Comparison of ENCODE assay signal across 20 mouse cellular contexts in the genomic region with DNA sequence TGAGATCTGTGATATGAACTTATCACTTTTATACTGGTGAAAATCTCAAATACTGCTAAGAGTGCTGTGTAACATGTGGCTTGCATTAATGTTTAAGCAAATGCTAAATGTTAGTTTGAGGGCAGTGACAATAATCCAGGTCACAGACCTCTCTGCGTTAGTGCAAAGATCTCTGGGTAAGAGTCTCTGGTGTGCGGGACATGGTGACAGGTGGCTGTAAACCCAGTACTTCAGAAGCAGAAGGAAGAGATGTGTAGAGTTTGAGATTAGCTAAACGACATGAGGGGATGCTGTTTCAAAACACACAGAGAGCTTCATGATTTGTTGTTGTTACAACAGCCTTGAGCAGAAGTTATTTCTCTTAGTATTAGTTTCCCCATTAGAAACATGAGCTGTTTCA.
"Had no signal": no experiment of that assay in that cellular context is flagged by ENCODE, and none has a peak within 500 bp of the region (broad histone marks: within the 10 kb centered on the region; RNA-seq: fewer than 3 reads in every experiment).

No protein-coding gene starts in this region.

- H3K9me3 ChIP-seq: lung, embryonic 15.5 days; megakaryocyte, embryonic 14.5 days; midbrain, embryonic 13.5 days; midbrain, embryonic 15.5 days; neural tube, embryonic 13.5 days; neural tube, embryonic 15.5 days had no signal

- DNase-seq: liver, postnatal 0 days; lung, adult 2 months; lung, postnatal 14 days; lung, postnatal 36 days; retina, postnatal 1 day; right cerebral cortex, adult 18-20 months; right cerebral cortex, postnatal 25 days; right cerebral cortex, postnatal 4 days; spleen, adult 18-20 months; thymus, adult 18-20 months; thymus, postnatal 14 days; thymus, postnatal 4 days had no signal

- H3K27ac ChIP-seq: lung, embryonic 15.5 days; macrophage; midbrain, embryonic 13.5 days; midbrain, embryonic 15.5 days; neural tube, embryonic 13.5 days; neural tube, embryonic 15.5 days had no signal

- H3K36me3 ChIP-seq: lung, embryonic 15.5 days; midbrain, embryonic 13.5 days; midbrain, embryonic 15.5 days; neural tube, embryonic 13.5 days; neural tube, embryonic 15.5 days had no signal

- H3K4me1 ChIP-seq: lung, embryonic 15.5 days; megakaryocyte, embryonic 14.5 days; midbrain, embryonic 13.5 days; midbrain, embryonic 15.5 days; neural tube, embryonic 15.5 days had no signal

- H3K4me3 ChIP-seq: lung, embryonic 15.5 days; megakaryocyte, embryonic 14.5 days; midbrain, embryonic 13.5 days; midbrain, embryonic 15.5 days; myocyte; neural tube, embryonic 13.5 days; neural tube, embryonic 15.5 days had no signal

- H3K27me3 ChIP-seq: lung, embryonic 15.5 days; megakaryocyte, embryonic 14.5 days; midbrain, embryonic 13.5 days; midbrain, embryonic 15.5 days; neural tube, embryonic 13.5 days; neural tube, embryonic 15.5 days had no signal
